Mouse (Mus musculus): Measurements from ENCODE around the gene Btg3. TPM values are rescaled to one million over a fixed set of nuclear protein-coding genes. Genes with fewer than 3 reads are reported as not detected.
"Not testable (repeated sequence)": the region's sequence is repeated elsewhere in the genome, so short reads cannot be mapped to it uniquely, and the experiment has no call there.

Btg3 gene
- polyA plus RNA-seq, 2 experiments = 15.5 to 50.5 TPM

DNA sequence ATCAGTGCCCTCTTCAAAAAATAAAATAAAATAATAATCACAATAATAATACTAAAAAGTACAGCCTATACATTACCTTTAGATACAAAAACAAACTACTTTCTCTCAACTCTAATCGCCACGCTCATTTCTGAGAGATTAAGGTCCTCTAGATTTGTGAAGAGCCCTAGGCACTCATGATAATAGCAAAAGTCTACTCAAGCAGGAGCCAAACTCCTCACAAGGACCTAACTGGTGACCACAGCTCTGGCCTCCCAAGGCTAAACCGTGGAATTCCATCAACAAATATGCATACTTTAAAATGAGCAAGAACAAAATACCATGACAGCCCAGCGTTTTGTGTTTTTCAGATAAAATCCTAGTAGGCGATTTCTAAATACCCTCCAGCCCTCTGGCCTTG, 4.2 kb downstream of the Btg3 start:
- no peaks in the 10 kb centered on the region for H3K27me3 ChIP-seq (ENCODE audit: control insufficient read depth, insufficient read depth, low read length)
- H3K9me3 ChIP-seq (ENCODE audit: control insufficient read depth, low read length) = no peaks in the 10 kb centered on the region
- H3K36me3 ChIP-seq (ENCODE audit: control insufficient read depth, insufficient read depth, low read length) = peaks cover 35% of the 10 kb centered on the region
- no peak overlapping the region for H3K4me2 ChIP-seq (replicated peaks; ENCODE audit: low read depth, low read length, severe bottlenecking)
- ATAC-seq (ENCODE audit: low FRiP score, low read depth) (no peak), DNase-seq (ENCODE audit: low spot score) (no peak)
- 0 out of 2 replicates have a peak, but pooled peaks cover 10% of the 10 kb centered on the region for H3K4me1 ChIP-seq (ENCODE audit: control insufficient read depth, insufficient read depth, low read length)
- no peak overlapping the region for H3K9ac ChIP-seq (ENCODE audit: low read depth, low read length, severe bottlenecking)
- TF ChIP-seq POLR2A (IDR thresholded peaks at IDR 0.05; ENCODE audit: borderline replicate concordance, extremely low read depth, insufficient read depth, insufficient read length) = no peak
- no peak overlapping the region for H3K4me3 ChIP-seq (replicated peaks; ENCODE audit: low read length)
- 93% methylated on average over 5 of the region's 5 CpGs for WGBS
- H3K27ac ChIP-seq (replicated peaks; ENCODE audit: low read depth, low read length) = no peak overlapping the region

GRCm38 (mm10) chr16:78371491-78372046, 5.4 kb downstream of the Btg3 start:
- no peak for TF ChIP-seq POLR2A (IDR thresholded peaks at IDR 0.05; ENCODE audit: borderline replicate concordance, extremely low read depth, insufficient read depth, insufficient read length)
- H3K27me3 ChIP-seq (ENCODE audit: control insufficient read depth, insufficient read depth, low read length) = no peaks in the 10 kb centered on the region
- no peak overlapping the region for H3K9ac ChIP-seq (ENCODE audit: low read depth, low read length, severe bottlenecking)
- ATAC-seq (ENCODE audit: low FRiP score, low read depth) (no peak), DNase-seq (ENCODE audit: low spot score) (no peak)
- no peaks in the 10 kb centered on the region for H3K9me3 ChIP-seq (ENCODE audit: control insufficient read depth, low read length)
- no peak overlapping the region for H3K27ac ChIP-seq (replicated peaks; ENCODE audit: low read depth, low read length)
- H3K4me2 ChIP-seq (replicated peaks; ENCODE audit: low read depth, low read length, severe bottlenecking) = no peak overlapping the region
- H3K4me3 ChIP-seq (replicated peaks; ENCODE audit: low read length) = no peak overlapping the region
- H3K4me1 ChIP-seq (ENCODE audit: control insufficient read depth, insufficient read depth, low read length) = 0 out of 2 replicates have a peak, but pooled peaks cover 7% of the 10 kb centered on the region
- 88% methylated on average over 7 of the region's 7 CpGs for WGBS
- H3K36me3 ChIP-seq (ENCODE audit: control insufficient read depth, insufficient read depth, low read length) = peaks cover 46% of the 10 kb centered on the region

DNA sequence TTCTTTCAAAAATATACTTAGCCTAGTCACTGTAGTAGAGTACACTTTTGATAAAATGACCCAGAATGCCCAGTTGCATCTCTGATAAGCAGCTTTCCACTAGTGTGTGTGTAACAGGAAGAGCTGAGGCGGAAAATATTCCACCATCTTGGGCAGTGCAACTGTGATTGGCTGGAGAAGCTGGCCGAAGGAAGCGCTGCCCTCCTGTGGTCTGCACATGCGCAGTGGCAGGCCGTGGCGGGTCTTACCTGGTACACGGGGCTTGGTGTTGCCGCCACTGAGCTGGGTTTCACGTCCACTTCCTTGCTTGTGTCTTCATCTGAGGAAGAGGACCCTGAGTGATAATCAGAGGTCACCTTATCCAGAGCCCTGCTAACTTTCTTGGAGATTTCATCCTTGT, 12.4 kb downstream of the Btg3 start:
- DNase-seq (ENCODE audit: low spot score); H3K27ac ChIP-seq (replicated peaks; ENCODE audit: low read depth, low read length); H3K4me1 ChIP-seq (ENCODE audit: control insufficient read depth, insufficient read depth, low read length); H3K4me2 ChIP-seq (replicated peaks; ENCODE audit: low read depth, low read length, severe bottlenecking); H3K9me3 ChIP-seq (ENCODE audit: control insufficient read depth, low read length); H3K4me3 ChIP-seq (replicated peaks; ENCODE audit: low read length); H3K27me3 ChIP-seq (ENCODE audit: control insufficient read depth, insufficient read depth, low read length); H3K9ac ChIP-seq (ENCODE audit: low read depth, low read length, severe bottlenecking); ATAC-seq (ENCODE audit: low FRiP score, low read depth): not testable (repeated sequence)
- 98% methylated on average over 8 of the region's 9 CpGs for WGBS
- H3K36me3 ChIP-seq (ENCODE audit: control insufficient read depth, insufficient read depth, low read length) = peaks cover 72% of the 10 kb centered on the region

DNA sequence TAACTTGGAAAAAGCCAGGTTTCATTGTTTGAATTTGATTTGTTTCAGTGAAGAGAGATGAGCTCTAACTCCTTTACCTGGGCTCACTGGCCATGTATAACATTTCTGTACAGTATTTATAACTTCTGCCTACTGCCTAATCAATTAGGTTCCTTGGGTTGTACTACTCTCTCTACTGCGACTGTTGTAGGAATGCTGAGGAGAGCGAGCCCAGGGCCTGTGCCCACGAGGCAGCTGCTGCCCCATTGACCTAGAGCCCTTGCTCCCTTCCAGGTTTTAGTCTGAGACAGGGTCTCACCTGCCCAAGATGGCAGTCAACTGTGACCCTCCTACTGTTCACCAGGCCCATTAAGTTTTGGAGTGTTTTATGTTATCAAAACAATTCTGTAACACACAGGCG, 15.5 kb downstream of the Btg3 start:
- DNase-seq (ENCODE audit: low spot score) (no peak), ATAC-seq (ENCODE audit: low FRiP score, low read depth) (no peak)
- no peak overlapping the region for H3K4me2 ChIP-seq (replicated peaks; ENCODE audit: low read depth, low read length, severe bottlenecking)
- no peak overlapping the region for H3K4me3 ChIP-seq (replicated peaks; ENCODE audit: low read length)
- no peaks in the 10 kb centered on the region for H3K27me3 ChIP-seq (ENCODE audit: control insufficient read depth, insufficient read depth, low read length)
- no peak overlapping the region for H3K27ac ChIP-seq (replicated peaks; ENCODE audit: low read depth, low read length)
- WGBS = 87% methylated on average over 4 of the region's 4 CpGs
- H3K4me1 ChIP-seq (ENCODE audit: control insufficient read depth, insufficient read depth, low read length) = no peaks in the 10 kb centered on the region
- peaks cover 66% of the 10 kb centered on the region for H3K36me3 ChIP-seq (ENCODE audit: control insufficient read depth, insufficient read depth, low read length)
- no peak for TF ChIP-seq POLR2A (IDR thresholded peaks at IDR 0.05; ENCODE audit: borderline replicate concordance, extremely low read depth, insufficient read depth, insufficient read length)
- H3K9me3 ChIP-seq (ENCODE audit: control insufficient read depth, low read length) = no peaks in the 10 kb centered on the region
- H3K9ac ChIP-seq (ENCODE audit: low read depth, low read length, severe bottlenecking) = no peak overlapping the region

GRCm38 (mm10) chr16:78357757-78358156, 19.2 kb downstream of the Btg3 start:
- no peak overlapping the region for H3K4me2 ChIP-seq (replicated peaks; ENCODE audit: low read depth, low read length, severe bottlenecking)
- H3K27me3 ChIP-seq (ENCODE audit: control insufficient read depth, insufficient read depth, low read length) = no peaks in the 10 kb centered on the region
- H3K36me3 ChIP-seq (ENCODE audit: control insufficient read depth, insufficient read depth, low read length) = peaks cover 36% of the 10 kb centered on the region
- no peak overlapping the region for H3K9ac ChIP-seq (ENCODE audit: low read depth, low read length, severe bottlenecking)
- ATAC-seq (ENCODE audit: low FRiP score, low read depth) = no peak
- no peak for DNase-seq (ENCODE audit: low spot score)
- WGBS = 84% methylated on average over 3 of the region's 3 CpGs
- no peaks in the 10 kb centered on the region for H3K4me1 ChIP-seq (ENCODE audit: control insufficient read depth, insufficient read depth, low read length)
- H3K27ac ChIP-seq (replicated peaks; ENCODE audit: low read depth, low read length) = no peak overlapping the region
- H3K9me3 ChIP-seq (ENCODE audit: control insufficient read depth, low read length) = no peaks in the 10 kb centered on the region
- H3K4me3 ChIP-seq (replicated peaks; ENCODE audit: low read length) = no peak overlapping the region
- no peak for TF ChIP-seq POLR2A (IDR thresholded peaks at IDR 0.05; ENCODE audit: borderline replicate concordance, extremely low read depth, insufficient read depth, insufficient read length)
